Mouse (Mus musculus): ENCODE data around the gene Dhcr7. TPM values are rescaled to one million over a fixed set of nuclear protein-coding genes. Genes with fewer than 3 reads are reported as not detected.

Dhcr7 gene
- polyA plus RNA-seq, 2 experiments: 52.7 to 82.8 TPM

GRCm38 (mm10) chr7:143868874-143869273, 45.9 kb downstream of the Dhcr7 start:
- no peak for DNase-seq (ENCODE audit: low spot score)
- Histone ChIP-seq H3K4me3 (replicated peaks; ENCODE audit: low read length) (no peak overlapping the region), H3K27ac (replicated peaks; ENCODE audit: low read depth, low read length) (no peak overlapping the region), H3K36me3 (ENCODE audit: control insufficient read depth, insufficient read depth, low read length) (no peaks in the 10 kb centered on the region), H3K4me2 (replicated peaks; ENCODE audit: low read depth, low read length, severe bottlenecking) (no peak overlapping the region), H3K9me3 (ENCODE audit: control insufficient read depth, low read length) (no peaks in the 10 kb centered on the region), H3K9ac (ENCODE audit: low read depth, low read length, severe bottlenecking) (no peak overlapping the region), H3K4me1 (ENCODE audit: control insufficient read depth, insufficient read depth, low read length) (no peaks in the 10 kb centered on the region), H3K27me3 (ENCODE audit: control insufficient read depth, insufficient read depth, low read length) (no peaks in the 10 kb centered on the region)
- TF ChIP-seq POLR2A (IDR thresholded peaks at IDR 0.05; ENCODE audit: borderline replicate concordance, extremely low read depth, insufficient read depth, insufficient read length): no peak
- ATAC-seq (ENCODE audit: low FRiP score, low read depth): no peak
- 81% methylated on average over 4 of the region's 4 CpGs for WGBS

GRCm38 (mm10) chr7:143883717-143884116, 60.8 kb downstream of the Dhcr7 start:
- no peak overlapping the region for H3K4me3 ChIP-seq (replicated peaks; ENCODE audit: low read length)
- H3K4me2 ChIP-seq (replicated peaks; ENCODE audit: low read depth, low read length, severe bottlenecking): no peak overlapping the region
- no peak for TF ChIP-seq POLR2A (IDR thresholded peaks at IDR 0.05; ENCODE audit: borderline replicate concordance, extremely low read depth, insufficient read depth, insufficient read length)
- H3K9ac ChIP-seq (ENCODE audit: low read depth, low read length, severe bottlenecking): no peak overlapping the region
- H3K4me1 ChIP-seq (ENCODE audit: control insufficient read depth, insufficient read depth, low read length): no peaks in the 10 kb centered on the region
- H3K36me3 ChIP-seq (ENCODE audit: control insufficient read depth, insufficient read depth, low read length): no peaks in the 10 kb centered on the region
- ATAC-seq (ENCODE audit: low FRiP score, low read depth): no peak
- WGBS: 82% methylated on average over 6 of the region's 6 CpGs
- no peak for DNase-seq (ENCODE audit: low spot score)
- no peaks in the 10 kb centered on the region for H3K27me3 ChIP-seq (ENCODE audit: control insufficient read depth, insufficient read depth, low read length)
- no peaks in the 10 kb centered on the region for H3K9me3 ChIP-seq (ENCODE audit: control insufficient read depth, low read length)
- H3K27ac ChIP-seq (replicated peaks; ENCODE audit: low read depth, low read length): no peak overlapping the region

GRCm38 (mm10) chr7:143891146-143891545, 68.2 kb downstream of the Dhcr7 start:
- no peak overlapping the region for H3K9ac ChIP-seq (ENCODE audit: low read depth, low read length, severe bottlenecking)
- H3K4me2 ChIP-seq (replicated peaks; ENCODE audit: low read depth, low read length, severe bottlenecking): no peak overlapping the region
- H3K27me3 ChIP-seq (ENCODE audit: control insufficient read depth, insufficient read depth, low read length): no peaks in the 10 kb centered on the region
- 87% methylated on average over 2 of the region's 2 CpGs for WGBS
- no peaks in the 10 kb centered on the region for H3K9me3 ChIP-seq (ENCODE audit: control insufficient read depth, low read length)
- no peak overlapping the region for H3K4me3 ChIP-seq (replicated peaks; ENCODE audit: low read length)
- no peak overlapping the region for H3K27ac ChIP-seq (replicated peaks; ENCODE audit: low read depth, low read length)
- H3K4me1 ChIP-seq (ENCODE audit: control insufficient read depth, insufficient read depth, low read length): no peaks in the 10 kb centered on the region
- ATAC-seq (ENCODE audit: low FRiP score, low read depth) (no peak), DNase-seq (ENCODE audit: low spot score) (no peak)
- H3K36me3 ChIP-seq (ENCODE audit: control insufficient read depth, insufficient read depth, low read length): no peaks in the 10 kb centered on the region
- TF ChIP-seq POLR2A (IDR thresholded peaks at IDR 0.05; ENCODE audit: borderline replicate concordance, extremely low read depth, insufficient read depth, insufficient read length): no peak

GRCm38 (mm10) chr7:143892361-143892760, 69.4 kb downstream of the Dhcr7 start:
- DNase-seq (ENCODE audit: low spot score) (no peak), ATAC-seq (ENCODE audit: low FRiP score, low read depth) (no peak)
- Histone ChIP-seq H3K9me3 (ENCODE audit: control insufficient read depth, low read length) (no peaks in the 10 kb centered on the region), H3K27me3 (ENCODE audit: control insufficient read depth, insufficient read depth, low read length) (no peaks in the 10 kb centered on the region), H3K36me3 (ENCODE audit: control insufficient read depth, insufficient read depth, low read length) (no peaks in the 10 kb centered on the region), H3K4me2 (replicated peaks; ENCODE audit: low read depth, low read length, severe bottlenecking) (no peak overlapping the region), H3K27ac (replicated peaks; ENCODE audit: low read depth, low read length) (no peak overlapping the region), H3K4me3 (replicated peaks; ENCODE audit: low read length) (no peak overlapping the region), H3K9ac (ENCODE audit: low read depth, low read length, severe bottlenecking) (no peak overlapping the region), H3K4me1 (ENCODE audit: control insufficient read depth, insufficient read depth, low read length) (no peaks in the 10 kb centered on the region)
- TF ChIP-seq POLR2A (IDR thresholded peaks at IDR 0.05; ENCODE audit: borderline replicate concordance, extremely low read depth, insufficient read depth, insufficient read length): no peak
- WGBS: 71% methylated on average over 2 of the region's 2 CpGs

Small RNA genes lying within 50 kb of the gene (microRNA-seq; reads per million reads assigned to microRNA genes)
- not detected for gene Gm22064

Other genes starting within 250 kb of the Dhcr7 start
- gene Cars, start 223.1 kb upstream of the Dhcr7 start, polyA plus RNA-seq (2012; rRNA removed): 35.9 and 48.0 TPM in 2 replicates
- 48.9 and 55.8 TPM in 2 replicates for gene Cars, start 223.1 kb upstream of the Dhcr7 start, polyA plus RNA-seq (2014; fragmentation: Nextera tagmentation; extraction: Ambion mirVana)
- 0.35 and 0.51 TPM in 2 replicates for gene Tnfrsf26, start 194.4 kb upstream of the Dhcr7 start, polyA plus RNA-seq (2012; rRNA removed)
- gene Tnfrsf26, start 194.4 kb upstream of the Dhcr7 start, polyA plus RNA-seq (2014; fragmentation: Nextera tagmentation; extraction: Ambion mirVana): 0.54 and 0.61 TPM in 2 replicates
- 20.5 and 24.4 TPM in 2 replicates for gene Tnfrsf22, start 173.5 kb upstream of the Dhcr7 start, polyA plus RNA-seq (2012; rRNA removed)
- 10.7 and 13.0 TPM in 2 replicates for gene Tnfrsf22, start 173.5 kb upstream of the Dhcr7 start, polyA plus RNA-seq (2014; fragmentation: Nextera tagmentation; extraction: Ambion mirVana)
- 5.5 TPM in 2 replicates for gene Tnfrsf23, start 137.3 kb upstream of the Dhcr7 start, polyA plus RNA-seq (2012; rRNA removed)
- gene Tnfrsf23, start 137.3 kb upstream of the Dhcr7 start, polyA plus RNA-seq (2014; fragmentation: Nextera tagmentation; extraction: Ambion mirVana): 2.8 and 3.2 TPM in 2 replicates
- gene Osbpl5, start 66.2 kb upstream of the Dhcr7 start, polyA plus RNA-seq (2012; rRNA removed): 60.4 and 70.7 TPM in 2 replicates
- gene Osbpl5, start 66.2 kb upstream of the Dhcr7 start, polyA plus RNA-seq (2014; fragmentation: Nextera tagmentation; extraction: Ambion mirVana): 51.3 and 52.4 TPM in 2 replicates
- not detected in 2 replicates for gene Mrgprg, start 56.2 kb upstream of the Dhcr7 start, polyA plus RNA-seq (2012; rRNA removed)
- not detected in 2 replicates for gene Mrgprg, start 56.2 kb upstream of the Dhcr7 start, polyA plus RNA-seq (2014; fragmentation: Nextera tagmentation; extraction: Ambion mirVana)
- gene Mrgpre, start 38.6 kb upstream of the Dhcr7 start, polyA plus RNA-seq (2012; rRNA removed): 2.1 and 3.0 TPM in 2 replicates
- 1.5 and 1.9 TPM in 2 replicates for gene Mrgpre, start 38.6 kb upstream of the Dhcr7 start, polyA plus RNA-seq (2014; fragmentation: Nextera tagmentation; extraction: Ambion mirVana)
- gene Nadsyn1, start 296 bp upstream of the Dhcr7 start, polyA plus RNA-seq (2012; rRNA removed): 14.0 and 16.9 TPM in 2 replicates
- gene Nadsyn1, start 296 bp upstream of the Dhcr7 start, polyA plus RNA-seq (2014; fragmentation: Nextera tagmentation; extraction: Ambion mirVana): 5.4 and 5.5 TPM in 2 replicates
- gene Gm498, start 43.7 kb downstream of the Dhcr7 start, polyA plus RNA-seq (2012; rRNA removed): not detected in 2 replicates
- not detected in 2 replicates for gene Gm498, start 43.7 kb downstream of the Dhcr7 start, polyA plus RNA-seq (2014; fragmentation: Nextera tagmentation; extraction: Ambion mirVana)
- gene Shank2, start 178.8 kb downstream of the Dhcr7 start, polyA plus RNA-seq (2012; rRNA removed): 0.81 and 0.89 TPM in 2 replicates
- 0.33 and 0.59 TPM in 2 replicates for gene Shank2, start 178.8 kb downstream of the Dhcr7 start, polyA plus RNA-seq (2014; fragmentation: Nextera tagmentation; extraction: Ambion mirVana)

Data from limb, embryonic 14.5 days (tissue).